Mouse (Mus musculus) erythroblast, embryonic 14.5 days (primary cell): Measurements from ENCODE around the gene Scn8a. TPM values are rescaled to one million over a fixed set of nuclear protein-coding genes. Genes with fewer than 3 reads are reported as not detected.

Source experiments
- H3K27me3 ChIP-seq: 2 replicates; pipeline ENCODE4 v1.6.1; 2012; ENCODE audit warnings: inconsistent platforms; ENCODE audit not compliant: control insufficient read depth
- H3K36me3 ChIP-seq: 2 replicates; pipeline ENCODE4 v1.6.1; 2012; ENCODE audit warnings: mild to moderate bottlenecking, inconsistent platforms; ENCODE audit not compliant: control insufficient read depth
- H3K4me1 ChIP-seq: 2 replicates; pipeline ENCODE4 v1.6.1; 2012; ENCODE audit warnings: inconsistent platforms; ENCODE audit not compliant: control insufficient read depth
- H3K4me3 ChIP-seq: replicated peaks from 2 replicates; pipeline ENCODE3; 2012; ENCODE audit warnings: moderate library complexity, mild to moderate bottlenecking, inconsistent platforms
- H3K9me3 ChIP-seq: 2 replicates; pipeline ENCODE4 v1.6.1; 2012; ENCODE audit warnings: low read length, inconsistent platforms, mixed read lengths; ENCODE audit not compliant: control insufficient read depth
- GATA1 ChIP-seq: IDR thresholded peaks from 2 replicates; pipeline ENCODE4 v1.6.1; 2012; ENCODE audit warnings: low read length, inconsistent platforms, mixed read lengths
- TAL1 ChIP-seq: IDR thresholded peaks from 3 replicates; pipeline ENCODE4 v1.6.1; 2012; ENCODE audit warnings: low read length, inconsistent platforms, mixed read lengths
- polyA plus RNA-seq: library from polyadenylated mRNA; stranded (reverse); fragments of >175 nt; gene quantifications from 2 replicates; pipeline ENCODE4 v1.2.3, GENCODE M21; 2012

Scn8a gene
- polyA plus RNA-seq, 1 experiment = not detected

- peaks cover 3% of the 10 kb centered on the region; the same call in 1 of the 2 replicates for H3K9me3 ChIP-seq
- peaks cover 53% of the 10 kb centered on the region for H3K27me3 ChIP-seq
- no peaks in the 10 kb centered on the region for H3K4me1 ChIP-seq
- H3K36me3 ChIP-seq = no peaks in the 10 kb centered on the region
- H3K4me3 ChIP-seq = no peak overlapping the region
- TF ChIP-seq GATA1 (no peak), TAL1 (no peak)
Observed at GRCm38 (mm10) chr15:100870001-100870774, 530 bp downstream of the Scn8a start.

- H3K4me1 ChIP-seq = no peaks in the 10 kb centered on the region
- 0 out of 2 replicates have a peak, but pooled peaks cover 3% of the 10 kb centered on the region for H3K9me3 ChIP-seq
- TF ChIP-seq GATA1 (no peak), TAL1 (no peak)
- peaks cover 53% of the 10 kb centered on the region for H3K27me3 ChIP-seq
- no peaks in the 10 kb centered on the region for H3K36me3 ChIP-seq
- no peak overlapping the region for H3K4me3 ChIP-seq
Observed at GRCm38 (mm10) chr15:100870775-100871106, 1.1 kb downstream of the Scn8a start.

- no peak overlapping the region for H3K4me3 ChIP-seq
- no peaks in the 10 kb centered on the region for H3K36me3 ChIP-seq
- TF ChIP-seq GATA1 (no peak), TAL1 (no peak)
- 0 out of 2 replicates have a peak, but pooled peaks cover 2% of the 10 kb centered on the region for H3K9me3 ChIP-seq
- H3K27me3 ChIP-seq = peaks cover 53% of the 10 kb centered on the region
- H3K4me1 ChIP-seq = no peaks in the 10 kb centered on the region
Observed at GRCm38 (mm10) chr15:100871107-100872011, 1.7 kb downstream of the Scn8a start.

DNA sequence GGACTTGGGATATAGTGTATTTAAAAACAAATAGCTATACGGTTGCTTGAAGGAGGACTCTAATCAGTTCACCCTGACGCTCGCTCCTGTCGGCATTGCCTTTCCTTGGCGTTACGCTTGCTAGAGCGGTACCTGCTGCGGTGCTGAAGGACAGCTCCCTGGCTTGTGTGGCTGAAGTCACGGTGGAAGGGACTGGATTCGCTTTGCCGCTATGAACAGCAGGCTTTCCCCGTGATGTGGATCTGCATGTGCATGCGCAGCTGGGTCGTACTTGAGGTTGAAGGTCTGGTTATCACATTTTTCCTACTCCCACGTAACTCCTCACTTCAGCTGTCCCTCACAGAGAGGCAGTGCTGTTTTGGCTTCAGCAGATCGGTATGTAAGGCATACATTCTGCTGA, 3.5 kb downstream of the Scn8a start:
- TF ChIP-seq TAL1 = no peak
- no peak for TF ChIP-seq GATA1
- Histone ChIP-seq H3K9me3 (no peaks in the 10 kb centered on the region), H3K4me3 (no peak overlapping the region), H3K27me3 (peaks cover 53% of the 10 kb centered on the region), H3K36me3 (no peaks in the 10 kb centered on the region), H3K4me1 (no peaks in the 10 kb centered on the region)

GRCm38 (mm10) chr15:100879073-100879472, 9.4 kb downstream of the Scn8a start:
- H3K36me3 ChIP-seq = no peaks in the 10 kb centered on the region
- no peak overlapping the region for H3K4me3 ChIP-seq
- no peaks in the 10 kb centered on the region for H3K9me3 ChIP-seq
- H3K27me3 ChIP-seq = peaks cover 3% of the 10 kb centered on the region; the same call in 1 of the 2 replicates
- no peaks in the 10 kb centered on the region for H3K4me1 ChIP-seq
- TF ChIP-seq GATA1 = no peak
- TF ChIP-seq TAL1 = no peak

DNA sequence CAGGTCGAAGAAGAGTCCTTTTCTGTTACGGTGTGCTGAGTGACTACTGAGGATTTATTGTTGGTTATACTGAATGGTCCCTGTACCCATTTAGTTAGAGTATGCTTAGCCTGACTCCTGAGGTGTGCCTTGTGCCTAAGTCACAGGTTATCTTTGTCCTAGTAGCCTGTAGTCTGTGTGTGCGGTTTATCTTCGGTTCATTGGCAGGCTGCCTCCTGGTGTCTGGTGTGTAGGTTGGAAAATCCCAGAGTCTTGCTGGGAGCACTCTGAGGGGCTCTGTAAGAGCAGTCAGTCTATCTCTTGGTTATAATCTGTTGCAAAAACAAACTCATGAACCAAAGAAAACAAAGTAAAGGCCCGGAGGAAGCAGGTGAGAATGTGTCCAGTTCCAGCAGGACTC, 11.7 kb downstream of the Scn8a start:
- H3K27me3 ChIP-seq = peaks cover 3% of the 10 kb centered on the region; the same call in 1 of the 2 replicates
- H3K9me3 ChIP-seq = no peaks in the 10 kb centered on the region
- TF ChIP-seq GATA1 = no peak
- TF ChIP-seq TAL1 = no peak

GRCm38 (mm10) chr15:100884481-100884880, 14.8 kb downstream of the Scn8a start:
- 0 out of 2 replicates have a peak, but pooled peaks cover 2% of the 10 kb centered on the region for H3K9me3 ChIP-seq
- no peaks in the 10 kb centered on the region for H3K27me3 ChIP-seq
- H3K4me3 ChIP-seq = no peak overlapping the region
- H3K36me3 ChIP-seq = no peaks in the 10 kb centered on the region
- TF ChIP-seq GATA1 = no peak
- TF ChIP-seq TAL1 = no peak
- no peaks in the 10 kb centered on the region for H3K4me1 ChIP-seq

More for the DNA sequence above, 11.7 kb downstream of the Scn8a start:
- H3K4me1 ChIP-seq = no peaks in the 10 kb centered on the region
- H3K36me3 ChIP-seq = no peaks in the 10 kb centered on the region
- H3K4me3 ChIP-seq = no peak overlapping the region

- Histone ChIP-seq H3K27me3 (no peaks in the 10 kb centered on the region), H3K36me3 (no peaks in the 10 kb centered on the region), H3K4me3 (no peak overlapping the region), H3K9me3 (no peaks in the 10 kb centered on the region; the same call in 1 of the 2 replicates), H3K4me1 (no peaks in the 10 kb centered on the region)
- no peak for TF ChIP-seq TAL1
- no peak for TF ChIP-seq GATA1
Observed at GRCm38 (mm10) chr15:100891962-100892361, 22.3 kb downstream of the Scn8a start.

- Histone ChIP-seq H3K36me3 (no peaks in the 10 kb centered on the region), H3K27me3 (no peaks in the 10 kb centered on the region), H3K9me3 (no peaks in the 10 kb centered on the region; the same call in 1 of the 2 replicates), H3K4me1 (no peaks in the 10 kb centered on the region), H3K4me3 (no peak overlapping the region)
- TF ChIP-seq GATA1 (no peak), TAL1 (no peak)
Observed at GRCm38 (mm10) chr15:100896502-100896901, 26.8 kb downstream of the Scn8a start.
